Mouse (Mus musculus) urinary bladder, postnatal 25 days (tissue): ENCODE data around the gene Fhit.

Source experiments
- DNase-seq: peaks from one replicate; pipeline ENCODE4 v3.0.0; 2022; ENCODE audit warnings: low spot score

Fhit gene

GRCm38 (mm10) chr14:10507560-10507959, 654.3 kb downstream of the Fhit start:
- DNase-seq, result no peak

- no peak for DNase-seq
Observed at GRCm38 (mm10) chr14:10485798-10486197, 676.0 kb downstream of the Fhit start.

- no peak for DNase-seq
Observed at GRCm38 (mm10) chr14:10482851-10483613, 678.8 kb downstream of the Fhit start.

- no peak for DNase-seq
Observed at GRCm38 (mm10) chr14:10481370-10481769, 680.5 kb downstream of the Fhit start.

GRCm38 (mm10) chr14:10480681-10481080, 681.2 kb downstream of the Fhit start:
- DNase-seq, result no peak

- peak; percentile 5 for DNase-seq
Observed at GRCm38 (mm10) chr14:10453001-10453861, 708.6 kb downstream of the Fhit start.

- no peak for DNase-seq
Observed at GRCm38 (mm10) chr14:10452234-10452633, 709.6 kb downstream of the Fhit start.

GRCm38 (mm10) chr14:10445360-10445759, 716.5 kb downstream of the Fhit start:
- DNase-seq, result no peak

GRCm38 (mm10) chr14:10439007-10439749, 722.7 kb downstream of the Fhit start:
- DNase-seq, result no peak

- no peak for DNase-seq
Observed at GRCm38 (mm10) chr14:10436193-10436592, 725.6 kb downstream of the Fhit start.

- no peak for DNase-seq
Observed at GRCm38 (mm10) chr14:10432502-10432901, 729.3 kb downstream of the Fhit start.

- DNase-seq, result no peak
Observed at GRCm38 (mm10) chr14:10430396-10431000, 731.3 kb downstream of the Fhit start.

GRCm38 (mm10) chr14:10423499-10423898, 738.3 kb downstream of the Fhit start:
- DNase-seq, result no peak

GRCm38 (mm10) chr14:10422261-10422660, 739.6 kb downstream of the Fhit start:
- DNase-seq, result no peak

GRCm38 (mm10) chr14:10415068-10415467, 746.8 kb downstream of the Fhit start:
- DNase-seq, result no peak

- no peak for DNase-seq
Observed at GRCm38 (mm10) chr14:10409306-10409962, 752.4 kb downstream of the Fhit start.

GRCm38 (mm10) chr14:10405346-10405745, 756.5 kb downstream of the Fhit start:
- no peak for DNase-seq

- no peak for DNase-seq
Observed at GRCm38 (mm10) chr14:10367783-10368680, 793.8 kb downstream of the Fhit start.

GRCm38 (mm10) chr14:10366808-10367207, 795.0 kb downstream of the Fhit start:
- no peak for DNase-seq

- no peak for DNase-seq
Observed at GRCm38 (mm10) chr14:10364281-10364680, 797.6 kb downstream of the Fhit start.
